Mouse (Mus musculus) liver, adult 2 months (tissue): ENCODE results near the gene 4931428L18Rik.

ENCODE experiments used
- CTCF ChIP-seq: fragments of 200-500 bp; IDR thresholded peaks from 2 replicates; pipeline ENCODE4 v1.5.1; 2011; ENCODE audit warnings: low read depth, low read length, control low read depth
- POLR2A ChIP-seq: fragments of 200-500 bp; IDR thresholded peaks from 2 replicates; pipeline ENCODE4 v1.6.1; 2011; ENCODE audit warnings: low read length, control low read depth; ENCODE audit not compliant: insufficient read depth; ENCODE audit errors: extremely low read depth

DNA sequence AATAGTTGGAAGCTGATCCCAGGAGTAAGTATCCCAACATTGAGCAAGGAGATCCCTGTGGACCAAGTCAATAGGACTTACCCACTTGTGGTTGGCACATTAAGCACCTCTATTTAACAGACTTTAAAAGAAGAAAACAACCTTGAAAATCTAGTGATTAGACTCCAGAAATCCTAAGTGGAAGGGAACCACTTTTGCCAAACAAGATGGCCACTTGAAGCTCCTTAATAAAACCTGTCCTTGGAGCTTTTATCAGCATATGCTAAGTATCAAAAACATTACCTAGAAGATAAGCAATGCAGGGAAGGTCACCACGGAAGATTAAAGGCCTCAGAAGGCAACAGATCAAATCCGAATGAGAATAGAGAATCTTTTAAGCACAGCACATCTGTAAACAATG, 270.7 kb downstream of the 4931428L18Rik start:
- TF ChIP-seq CTCF (no peak), POLR2A (no peak)
